Mouse (Mus musculus) CH12.LX (cell line): ENCODE measurements around the gene Gas2. TPM values are rescaled to one million over a fixed set of nuclear protein-coding genes. Genes with fewer than 3 reads are reported as not detected.

ENCODE experiments used
- DNase-seq: peaks from one replicate; pipeline ENCODE4 v3.0.0-alpha.2; 2013; ENCODE audit errors: extremely low read depth
- H3K27ac ChIP-seq: 2 replicates; pipeline ENCODE4 v1.5.1; 2012; ENCODE audit warnings: low read depth, mild to moderate bottlenecking, control low read depth, moderate library complexity; ENCODE audit not compliant: insufficient read depth
- H3K27me3 ChIP-seq: replicated peaks from 2 replicates; pipeline ENCODE3; 2012; ENCODE audit warnings: inconsistent platforms
- H3K36me3 ChIP-seq, 2 experiments: replicated peaks in 1 of 2; 2 replicates each; pipeline versions ENCODE3 to v1.6.1; 2012; ENCODE audit warnings: inconsistent platforms in 1 of 2, low read length in 1 of 2, mild to moderate bottlenecking in 1 of 2, mixed read lengths in 1 of 2, moderate library complexity in 1 of 2; ENCODE audit not compliant: control insufficient read depth in 1 of 2, insufficient read depth in 1 of 2
- H3K4me1 ChIP-seq, 2 experiments: 2 replicates each; pipeline ENCODE4 v1.6.1; 2012; ENCODE audit warnings: inconsistent platforms in 1 of 2, moderate library complexity in 1 of 2; ENCODE audit not compliant: insufficient read depth in 2 of 2, control insufficient read depth in 1 of 2
- H3K4me2 ChIP-seq: 2 replicates; pipeline ENCODE4 v1.6.1; 2012; ENCODE audit warnings: low read depth, mild to moderate bottlenecking, control low read depth; ENCODE audit not compliant: poor library complexity, insufficient read depth, severe bottlenecking
- H3K4me3 ChIP-seq, 3 experiments: fragments of 150-350 bp in 1 of 3; sonication (generic) in 1 of 3; replicated peaks in 1 of 3; 2 replicates each; pipeline versions ENCODE3 to v1.5.1; 2011 to 2012; ENCODE audit warnings: low read depth in 2 of 3, low read length in 2 of 3, mild to moderate bottlenecking in 2 of 3, moderate library complexity in 2 of 3, control low read depth in 1 of 3, improper control_type of control experiment in 1 of 3, inconsistent platforms in 1 of 3, mixed read lengths in 1 of 3; ENCODE audit not compliant: poor library complexity in 1 of 3
- H3K79me2 ChIP-seq: replicated peaks from 2 replicates; pipeline ENCODE4 v1.6.1; 2012; ENCODE audit warnings: mild to moderate bottlenecking, moderate library complexity; ENCODE audit not compliant: control insufficient read depth, poor library complexity, insufficient read depth, severe bottlenecking; ENCODE audit errors: extremely low read depth
- H3K9ac ChIP-seq: 2 replicates; pipeline ENCODE4 v1.6.1; 2012; ENCODE audit warnings: low read depth, mild to moderate bottlenecking, control low read depth, moderate library complexity; ENCODE audit not compliant: insufficient read depth
- H3K9me3 ChIP-seq: replicated peaks from 2 replicates; pipeline ENCODE3; 2012; ENCODE audit warnings: low read length, inconsistent platforms, mixed read lengths
- BHLHE40 ChIP-seq: IDR thresholded peaks from 2 replicates; pipeline ENCODE4 v1.6.1; 2011; ENCODE audit warnings: mild to moderate bottlenecking, low read depth, low read length, improper control_type of control experiment
- CHD1 ChIP-seq: IDR thresholded peaks from 2 replicates; pipeline ENCODE4 v1.6.1; 2012; ENCODE audit warnings: low read depth, low read length, improper control_type of control experiment, inconsistent platforms
- CHD2 ChIP-seq: IDR thresholded peaks from 2 replicates; pipeline ENCODE4 v1.6.1; 2011; ENCODE audit warnings: low read length, improper control_type of control experiment
- GABPA ChIP-seq: IDR thresholded peaks from 2 replicates; pipeline ENCODE4 v1.6.1; 2012; ENCODE audit warnings: low read depth, low read length, improper control_type of control experiment, inconsistent platforms; ENCODE audit not compliant: insufficient replicate concordance
- HCFC1 ChIP-seq: IDR thresholded peaks from 2 replicates; pipeline ENCODE4 v1.6.1; 2012; ENCODE audit warnings: low read depth, mild to moderate bottlenecking, inconsistent platforms, low read length, improper control_type of control experiment
- IRF4 ChIP-seq: IDR thresholded peaks from 2 replicates; pipeline ENCODE4 v1.6.1; 2014; ENCODE audit warnings: low read depth, mild to moderate bottlenecking, inconsistent platforms, low read length, improper control_type of control experiment
- JUND ChIP-seq: conservative IDR thresholded peaks from 2 replicates; pipeline ENCODE4 v1.6.1; 2011; ENCODE audit warnings: low read depth, low read length, improper control_type of control experiment
- MAX ChIP-seq: IDR thresholded peaks from 2 replicates; pipeline ENCODE4 v1.6.1; 2011; ENCODE audit warnings: low read length, improper control_type of control experiment
- POLR2AphosphoS2 ChIP-seq: IDR thresholded peaks from 2 replicates; pipeline ENCODE4 v1.6.1; 2011; ENCODE audit warnings: low read depth, low read length, improper control_type of control experiment
- RCOR1 ChIP-seq: conservative IDR thresholded peaks from 2 replicates; pipeline ENCODE4 v1.6.1; 2012; ENCODE audit warnings: low read depth, mild to moderate bottlenecking, inconsistent platforms, low read length, improper control_type of control experiment
- SIN3A ChIP-seq: IDR thresholded peaks from 2 replicates; pipeline ENCODE4 v1.6.1; 2012; ENCODE audit warnings: low read length, improper control_type of control experiment, inconsistent platforms
- UBTF ChIP-seq: IDR thresholded peaks from 2 replicates; pipeline ENCODE4 v1.6.1; 2012; ENCODE audit warnings: low read depth, mild to moderate bottlenecking, inconsistent platforms, low read length, improper control_type of control experiment, moderate library complexity
- USF1 ChIP-seq: IDR thresholded peaks from 2 replicates; pipeline ENCODE4 v1.6.1; 2014; ENCODE audit warnings: low read depth, mild to moderate bottlenecking, inconsistent platforms, low read length, improper control_type of control experiment
- ZKSCAN1 ChIP-seq: IDR thresholded peaks from 2 replicates; pipeline ENCODE4 v1.6.1; 2012; ENCODE audit warnings: low read depth, inconsistent platforms, low read length, improper control_type of control experiment, borderline replicate concordance
- dilution Hi-C: fragments of 300-500 bp; cut with MboI; formaldehyde crosslinking; loops from 2 replicates; pipeline ENCODE4 v1.14.3; 2020; ENCODE audit warnings: low sequenced_read_pairs; ENCODE audit not compliant: extremely low pct_unique_long_range_greater_than_20kb, extremely low pct_ligation_motif_present
- in situ Hi-C: fragments of 300-500 bp; cut with MboI; formaldehyde crosslinking; loops from 3 replicates; pipeline ENCODE4 v1.14.3; 2019; ENCODE audit warnings: low sequenced_read_pairs, low pct_ligation_motif_present, low pct_unique_long_range_greater_than_20kb, mixed read lengths
- polyA plus RNA-seq: library from polyadenylated mRNA; unstranded; fragments of >175 nt; gene quantifications from 2 replicates; pipeline ENCODE4 v1.2.1, GENCODE M21; 2012; ENCODE audit warnings: low read depth; ENCODE audit not compliant: insufficient read length
- total RNA-seq, 2 experiments: library from RNA; depleted of rRNA; stranded (reverse); fragments of 300-350 nt in 1 of 2; fragments of >200 nt in 1 of 2; gene quantifications; 2 replicates each; pipeline ENCODE4 v1.2.3; 2012 to 2014

Gas2 gene
- total and polyA plus RNA-seq, 3 experiments: 2.7 to 4.3 (median 3.3) TPM

DNA sequence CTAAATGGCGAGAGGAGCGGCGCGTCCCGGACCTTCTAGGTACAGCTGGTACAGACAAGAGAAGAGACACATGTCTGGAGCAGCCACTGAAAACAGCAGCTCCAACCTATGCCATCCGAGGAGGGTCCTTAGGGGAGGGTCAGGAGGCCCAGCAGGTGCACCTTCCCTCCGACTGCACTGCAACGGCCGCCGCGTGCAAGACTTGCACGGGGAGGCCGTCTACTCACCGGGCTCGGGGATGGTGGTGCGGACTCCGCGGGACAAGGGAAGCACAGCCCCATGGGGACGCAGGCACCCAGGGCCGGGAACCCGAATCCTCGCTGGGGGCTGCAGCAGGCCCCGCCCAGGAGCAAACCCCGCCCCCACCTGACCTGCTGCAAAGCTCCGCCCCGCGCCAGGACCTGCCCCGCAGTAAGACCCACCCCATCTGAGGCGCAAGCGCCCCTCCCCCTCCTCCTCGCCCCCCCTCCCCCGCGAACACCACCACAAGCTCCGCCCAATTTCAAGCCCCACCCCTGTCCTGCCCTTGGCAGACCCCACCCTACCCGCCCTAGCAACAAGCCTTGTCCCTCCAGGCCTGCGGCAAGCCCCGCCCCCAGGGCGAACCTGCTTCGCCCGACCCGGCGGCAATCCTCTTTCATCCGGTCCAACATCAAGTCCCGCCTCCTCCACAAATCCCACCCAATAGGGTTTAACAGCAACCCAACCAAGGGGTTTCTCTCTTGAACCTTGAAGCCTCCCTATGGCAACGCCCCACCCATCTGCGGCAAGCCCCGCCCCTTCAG, 143.9 kb downstream of the Gas2 start, which contains the start of gene Svip:
Gene Svip, minus strand, starts transcription at position 508 of the 785 bp plus-strand sequence.
- Histone ChIP-seq H3K9me3 (peaks cover 11% of the 10 kb centered on the region), H3K36me3 (no peaks in the 10 kb centered on the region), H3K4me1 (no peaks in the 10 kb centered on the region), H3K27me3 (no peaks in the 10 kb centered on the region), H3K4me2 (no peak within 1 kb of the TSS), H3K27ac (no peak within 1 kb of the TSS), H3K79me2 (no peaks in the 10 kb centered on the region), H3K4me3 (no peak within 1 kb of the TSS), H3K9ac (no peak within 1 kb of the TSS)
- in situ Hi-C loops: no loop called here
- dilution Hi-C loops: no loop called here
- TF ChIP-seq HCFC1 (no peak), POLR2AphosphoS2 (no peak), USF1 (no peak), IRF4 (no peak)
- DNase-seq: no peak

DNA sequence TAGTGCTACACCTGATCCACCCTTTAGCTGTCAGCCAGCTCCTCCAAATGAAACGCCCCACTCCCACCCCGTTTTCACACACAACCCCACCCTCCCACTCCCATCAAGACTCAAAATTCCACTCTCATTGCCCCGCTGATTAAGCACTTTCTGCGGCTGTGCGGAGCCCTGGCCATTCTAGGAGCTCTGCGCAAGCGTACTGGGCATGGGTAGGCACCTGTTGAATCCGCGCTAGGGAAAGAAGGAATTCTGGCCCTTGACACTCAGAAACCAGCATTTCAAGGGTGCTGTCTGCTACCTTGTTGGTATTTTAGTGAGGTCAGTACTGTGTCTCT, 144.4 kb downstream of the Gas2 start:
- Histone ChIP-seq H3K4me1 (no peaks in the 10 kb centered on the region), H3K9me3 (peaks cover 12% of the 10 kb centered on the region), H3K36me3 (no peaks in the 10 kb centered on the region), H3K4me3 (no peak overlapping the region), H3K27ac (no peak overlapping the region), H3K79me2 (no peaks in the 10 kb centered on the region), H3K9ac (no peak overlapping the region), H3K4me2 (no peak overlapping the region), H3K27me3 (no peaks in the 10 kb centered on the region)
- dilution Hi-C loops (no loop called here), in situ Hi-C loops (no loop called here)
- DNase-seq: no peak
- TF ChIP-seq IRF4: no peak
- TF ChIP-seq RCOR1: no peak
- TF ChIP-seq SIN3A: no peak
- no peak for TF ChIP-seq MAX
- no peak for TF ChIP-seq JUND
- TF ChIP-seq ZKSCAN1: no peak
- TF ChIP-seq GABPA: no peak
- no peak for TF ChIP-seq CHD1
- no peak for TF ChIP-seq BHLHE40
- no peak for TF ChIP-seq UBTF
- no peak for TF ChIP-seq CHD2
- no peak for TF ChIP-seq HCFC1
- TF ChIP-seq, all 38 proteins: peak for 0
